Mouse (Mus musculus) layer of hippocampus, adult 9-10 months (tissue): Measurements from ENCODE around the gene Kcnk15.

ENCODE experiments used
- DNase-seq: peaks from one replicate; pipeline ENCODE4 v3.0.0; 2022; ENCODE audit warnings: low spot score

Gene Kcnk15

GRCm38 (mm10) chr2:163853461-163853901 lies at the start of gene Kcnk15:
Kcnk15 (plus strand) TSS chr2:163853651.
- DNase-seq, result no peak

GRCm38 (mm10) chr2:163803838-163804237 lies 49.6 kb upstream of the Kcnk15 start:
- DNase-seq, result no peak

GRCm38 (mm10) chr2:163809166-163809565 lies 44.3 kb upstream of the Kcnk15 start:
- DNase-seq, result no peak

- no peak for DNase-seq
These were observed 43.7 kb upstream of the Kcnk15 start for GRCm38 (mm10) chr2:163809704-163810103.

- DNase-seq, result no peak
These were observed 40.4 kb upstream of the Kcnk15 start for GRCm38 (mm10) chr2:163813077-163813476.

GRCm38 (mm10) chr2:163814739-163815465 lies 38.5 kb upstream of the Kcnk15 start:
- no peak for DNase-seq

GRCm38 (mm10) chr2:163820607-163821006 lies 32.8 kb upstream of the Kcnk15 start, which contains the start of gene Ccn5:
Ccn5 (plus strand) TSS chr2:163820861.
- DNase-seq, result no peak

GRCm38 (mm10) chr2:163823248-163823647 lies 30.2 kb upstream of the Kcnk15 start:
- no peak for DNase-seq

GRCm38 (mm10) chr2:163823771-163824170 lies 29.7 kb upstream of the Kcnk15 start:
- no peak for DNase-seq

GRCm38 (mm10) chr2:163825861-163826260 lies 27.6 kb upstream of the Kcnk15 start:
- no peak for DNase-seq

- DNase-seq, result no peak
These were observed 27.0 kb upstream of the Kcnk15 start for GRCm38 (mm10) chr2:163826494-163826893.

GRCm38 (mm10) chr2:163831163-163831562 lies 22.3 kb upstream of the Kcnk15 start:
- no peak for DNase-seq

GRCm38 (mm10) chr2:163838043-163838442 lies 15.4 kb upstream of the Kcnk15 start:
- peak; percentile 65 for DNase-seq

- DNase-seq, result no peak
These were observed 13.9 kb upstream of the Kcnk15 start for GRCm38 (mm10) chr2:163839519-163839918.

GRCm38 (mm10) chr2:163842043-163842442 lies 11.4 kb upstream of the Kcnk15 start:
- no peak for DNase-seq

GRCm38 (mm10) chr2:163857233-163857632 lies 3.8 kb downstream of the Kcnk15 start:
- no peak for DNase-seq

- DNase-seq, result no peak
These were observed 5.0 kb downstream of the Kcnk15 start for GRCm38 (mm10) chr2:163858254-163858947.

- DNase-seq, result no peak
These were observed 11.9 kb downstream of the Kcnk15 start for GRCm38 (mm10) chr2:163865311-163865710.

- DNase-seq, result no peak
These were observed 12.6 kb downstream of the Kcnk15 start for GRCm38 (mm10) chr2:163866061-163866460.

- no peak for DNase-seq
These were observed 16.3 kb downstream of the Kcnk15 start for GRCm38 (mm10) chr2:163869783-163870182.

GRCm38 (mm10) chr2:163871266-163871665 lies 17.8 kb downstream of the Kcnk15 start:
- no peak for DNase-seq

- DNase-seq, result no peak
These were observed 18.5 kb downstream of the Kcnk15 start for GRCm38 (mm10) chr2:163871906-163872305.

GRCm38 (mm10) chr2:163874877-163875276 lies 21.4 kb downstream of the Kcnk15 start:
- DNase-seq, result no peak
